Mouse (Mus musculus) adrenal gland, postnatal 4 days (tissue): ENCODE data around the gene Acpp. TPM values are rescaled to one million over a fixed set of nuclear protein-coding genes. Genes with fewer than 3 reads are reported as not detected.
A peak's percentile ranks its signal among the peaks of the same experiment; 100 is the strongest.

Experiments
- DNase-seq, 2 experiments: peaks; one replicate each; pipeline ENCODE4 v3.0.0; 2021 to 2022; ENCODE audit warnings: low spot score in 2 of 2, mixed read lengths in 2 of 2
- long read RNA-seq, 2 experiments: library from polyadenylated mRNA; stranded (forward); transcript quantifications; one replicate each; pipeline ENCODE4 v2.0.0; 2021
- total RNA-seq, 2 experiments: library from RNA; stranded (reverse); gene quantifications; 2 replicates each; pipeline ENCODE4 v1.2.3; 2021

Gene Acpp
- 1 to 10 TPM; 1.8 to 2.2 TPM for total RNA-seq
- long read RNA-seq, experiment 1 = 0 reads
- long read RNA-seq, experiment 2, partial matches to known transcripts = 0 of 1 reads
- long read RNA-seq, experiment 2, other reads (novel, unspliced or antisense) = 1 of 1 reads

- peak in 1 of 2 experiments; percentile 9 for DNase-seq
Measured at GRCm38 (mm10) chr9:104337183-104337931, at the start of gene Acpp. Gene Acpp (minus strand): TSS chr9:104337748.

- no peak for DNase-seq
Measured at GRCm38 (mm10) chr9:104382571-104383170, 45.1 kb upstream of the Acpp start.

- no peak for DNase-seq
Measured at GRCm38 (mm10) chr9:104379532-104380162, 42.1 kb upstream of the Acpp start.

- DNase-seq = no peak
Measured at GRCm38 (mm10) chr9:104375573-104375972, 38.0 kb upstream of the Acpp start.

- DNase-seq = no peak
Measured at GRCm38 (mm10) chr9:104373253-104373652, 35.7 kb upstream of the Acpp start.

- DNase-seq = no peak
Measured at GRCm38 (mm10) chr9:104366983-104367382, 29.4 kb upstream of the Acpp start.

GRCm38 (mm10) chr9:104361951-104362350, 24.4 kb upstream of the Acpp start:
- peak in 1 of 2 experiments; percentile 78 for DNase-seq

- DNase-seq = no peak
Measured at GRCm38 (mm10) chr9:104361073-104361891, 23.7 kb upstream of the Acpp start.

GRCm38 (mm10) chr9:104360389-104360788, 22.8 kb upstream of the Acpp start:
- no peak for DNase-seq

- DNase-seq = no peak
Measured at GRCm38 (mm10) chr9:104355521-104356270, 18.1 kb upstream of the Acpp start.

- no peak for DNase-seq
Measured at GRCm38 (mm10) chr9:104344136-104344535, 6.6 kb upstream of the Acpp start.

GRCm38 (mm10) chr9:104339483-104339882, 1.9 kb upstream of the Acpp start:
- DNase-seq = no peak

- DNase-seq = no peak
Measured at GRCm38 (mm10) chr9:104338489-104339427, 1.2 kb upstream of the Acpp start.

- no peak for DNase-seq
Measured at GRCm38 (mm10) chr9:104331301-104331700, 6.2 kb downstream of the Acpp start.

- no peak for DNase-seq
Measured at GRCm38 (mm10) chr9:104328655-104329054, 8.9 kb downstream of the Acpp start.

- no peak for DNase-seq
Measured at GRCm38 (mm10) chr9:104321519-104321918, 16.0 kb downstream of the Acpp start.

GRCm38 (mm10) chr9:104316351-104316750, 21.2 kb downstream of the Acpp start:
- no peak for DNase-seq

GRCm38 (mm10) chr9:104315499-104315898, 22.0 kb downstream of the Acpp start:
- DNase-seq = peak in 1 of 2 experiments; percentile 21

GRCm38 (mm10) chr9:104306734-104307133, 30.8 kb downstream of the Acpp start:
- DNase-seq = peak; percentile 32 to 34
